ENCODE assay signal across 8 mouse cellular contexts in the genomic region with DNA sequence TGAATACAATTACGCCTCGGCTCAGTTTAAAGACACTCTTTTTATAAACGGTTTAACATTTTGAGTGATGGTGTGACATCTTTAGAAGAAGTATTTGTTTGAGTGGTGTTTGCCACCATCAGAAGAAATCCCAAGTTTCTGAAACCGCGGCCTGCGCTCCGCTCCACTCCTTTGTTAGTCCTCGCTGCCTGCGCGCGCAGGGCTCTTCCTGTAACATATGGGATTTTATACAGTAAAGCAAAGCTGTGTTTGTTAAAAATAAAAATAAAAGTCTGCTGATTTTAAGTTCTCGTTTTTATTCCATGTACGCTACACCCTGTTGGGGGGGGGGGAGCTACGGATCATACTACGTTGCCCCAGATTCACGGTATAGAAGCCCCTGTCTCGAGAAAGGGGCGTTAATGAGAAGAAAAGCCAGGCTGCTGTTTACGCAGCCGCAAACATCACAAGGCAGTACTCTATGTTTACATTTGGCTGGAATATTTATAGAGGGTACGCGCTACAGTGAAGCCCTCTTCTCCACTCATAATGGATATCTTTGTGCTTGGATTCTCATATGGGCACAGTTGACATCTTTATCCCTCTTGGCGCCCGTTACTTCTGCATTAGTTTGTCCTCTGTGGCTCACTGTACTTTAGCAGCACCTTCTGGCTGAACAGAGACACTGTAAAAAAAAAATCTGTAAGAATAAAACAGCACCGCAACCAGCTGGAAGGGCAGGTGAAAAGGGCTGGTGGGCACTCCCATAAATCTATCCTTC.
DNase-seq lines count a peak whose midpoint lies in the region; ATAC-seq and TF ChIP-seq lines count a peak whose summit lies in the region.

No protein-coding gene starts in this region.

- no peak overlapping the region for H3K9ac ChIP-seq in heart, embryonic 15.5 days

- ATAC-seq in heart, embryonic 15.5 days (replicated peaks; ENCODE audit: insufficient number of reproducible peaks, insufficient read depth, low FRiP score, low read depth): no peak

- no peaks in the 10 kb centered on the region for H3K9me3 ChIP-seq in heart, embryonic 15.5 days (replicated peaks)

- no peaks in the 10 kb centered on the region for H3K27me3 ChIP-seq in heart, embryonic 15.5 days

- WGBS in heart, embryonic 15.5 days: 78% methylated on average over 25 of the region's 25 CpGs

- no peaks in the 10 kb centered on the region for H3K4me1 ChIP-seq in heart, embryonic 15.5 days (replicated peaks)
- H3K4me1 ChIP-seq in cortical plate, adult 2 months (ENCODE audit: control insufficient read depth, insufficient read depth, low read length): no peaks in the 10 kb centered on the region

- DNase-seq in heart, postnatal 25 days (ENCODE audit: low spot score): no peak
- DNase-seq in 416B (ENCODE audit: low read depth): peak; percentile 22
- DNase-seq in left cerebral cortex, adult 8-10 months (ENCODE audit: low spot score in 2 of 2): peak; percentile 12 to 29
- DNase-seq in retina, embryonic 14.5 days (ENCODE audit: low spot score): peak; percentile 27
- DNase-seq in adrenal gland, adult 2 months: no peak
- DNase-seq in embryo, embryonic 10.5 days (ENCODE audit: low spot score): no peak

- intact Hi-C loops in heart, postnatal 25 days (cut with DNase I): loop anchor here (10.0 kb wide), 1 partner anchor 1637 kb away; no protein-coding TSS in a partner anchor

- TF ChIP-seq POLR2A in cortical plate, adult 2 months (IDR thresholded peaks at IDR 0.05; ENCODE audit: extremely low read depth, insufficient read depth, low read length): no peak

- H3K27ac ChIP-seq in heart, embryonic 15.5 days: no peak overlapping the region
- H3K27ac ChIP-seq in cortical plate, adult 2 months (ENCODE audit: insufficient read depth, low read length): no peak overlapping the region

- TF ChIP-seq CTCF in cortical plate, adult 2 months (IDR thresholded peaks at IDR 0.05; ENCODE audit: extremely low read depth, insufficient read depth, low read length): peak; percentile 52; the same call in 1 of the 2 replicates

- H3K36me3 ChIP-seq in heart, embryonic 15.5 days: no peaks in the 10 kb centered on the region

- no peak overlapping the region for H3K4me3 ChIP-seq in heart, embryonic 15.5 days
- peak overlapping the region; percentile 36 for H3K4me3 ChIP-seq in cortical plate, adult 2 months (ENCODE audit: insufficient read depth, low read length)

- peak overlapping the region; percentile 13; the same call in 1 of the 2 replicates for H3K4me2 ChIP-seq in heart, embryonic 15.5 days

Comparison
In these comparisons a context has a peak if more than half of its experiments do, and no peak if none do; other contexts are left out.
1. DNase-seq: peak in 416B (single experiment), left cerebral cortex, adult 8-10 months (2 of 2) and retina, embryonic 14.5 days (single experiment); none in heart, postnatal 25 days (single experiment), adrenal gland, adult 2 months (single experiment) and embryo, embryonic 10.5 days (single experiment).